Mouse (Mus musculus): ENCODE measurements around the gene Syncrip. TPM values are rescaled to one million over a fixed set of nuclear protein-coding genes. Genes with fewer than 3 reads are reported as not detected.

The Syncrip gene
- 10 to 100 TPM; 67.3 to 74.1 TPM for polyA plus RNA-seq (2017; shearing (Covaris generic))

GRCm38 (mm10) chr9:88482230-88482828, at the start of gene Syncrip:
TSS of gene Syncrip (minus strand) at chr9:88482574.

GRCm38 (mm10) chr9:88438555-88439237, 43.7 kb downstream of the Syncrip start, which contains the start of gene Snx14:
TSS of gene Snx14 (minus strand) at chr9:88438958.

Other genes with a start within 250 kb of the Syncrip start
- gene Nt5e, start 155.4 kb downstream of the Syncrip start, polyA plus RNA-seq (2017; shearing (Covaris generic)) = 100 to 1,000 TPM; 147 to 232 TPM
- gene Snx14, start 43.6 kb downstream of the Syncrip start, polyA plus RNA-seq (2017; shearing (Covaris generic)) = 10 to 100 TPM; 69.1 to 76.5 TPM
- 1 to 10 TPM; 1.6 to 2.3 TPM for gene Gm20537, start 26.0 kb downstream of the Syncrip start, polyA plus RNA-seq (2017; shearing (Covaris generic))
- gene Zfp949, start 65.4 kb upstream of the Syncrip start, polyA plus RNA-seq (2017; shearing (Covaris generic)) = 10 to 100 TPM in 1 of 2 experiments, 1 to 10 TPM in 1; 3.5 to 17.6 TPM
- gene Trim43a, start 98.3 kb upstream of the Syncrip start, polyA plus RNA-seq (2017; shearing (Covaris generic)) = under 1 TPM; 0.51 to 0.74 TPM
- 100 to 1,000 TPM; 100 to 107 TPM for gene Mthfsl, start 237.7 kb upstream of the Syncrip start, polyA plus RNA-seq (2017; shearing (Covaris generic))
- gene Bcl2a1d, start 249.3 kb upstream of the Syncrip start, polyA plus RNA-seq (2017; shearing (Covaris generic)) = 10 to 100 TPM; 67.3 to 78.5 TPM